Mouse (Mus musculus) heart, embryonic 15.5 days (tissue): Measurements from ENCODE around the gene Ttc28. TPM values are rescaled to one million over a fixed set of nuclear protein-coding genes. Genes with fewer than 3 reads are reported as not detected.

Source experiments
- ATAC-seq: fragments of 200-750 bp; cut with Nextera tagmentation; replicated peaks from 2 replicates; pipeline ENCODE4 v1.8.0; 2017; ENCODE audit warnings: low read depth, moderate TSS enrichment; ENCODE audit not compliant: insufficient number of reproducible peaks, insufficient read depth, low FRiP score
- H3K27ac ChIP-seq: fragments of 300-500 bp; sonication (generic); 2 replicates; pipeline ENCODE4 v1.5.1; 2015; ENCODE audit warnings: mild to moderate bottlenecking, inconsistent platforms
- H3K27me3 ChIP-seq: fragments of 300-500 bp; sonication (generic); 2 replicates; pipeline ENCODE4 v1.6.1; 2015; ENCODE audit warnings: inconsistent platforms
- H3K36me3 ChIP-seq: fragments of 300-500 bp; sonication (generic); 2 replicates; pipeline ENCODE4 v1.6.1; 2015; ENCODE audit warnings: mild to moderate bottlenecking, inconsistent platforms
- H3K4me1 ChIP-seq: fragments of 300-500 bp; sonication (generic); replicated peaks from 2 replicates; pipeline ENCODE4 v1.6.1; 2015; ENCODE audit warnings: inconsistent platforms
- H3K4me2 ChIP-seq: fragments of 300-500 bp; sonication (generic); 2 replicates; pipeline ENCODE4 v1.6.1; 2015; ENCODE audit warnings: inconsistent platforms, mild to moderate bottlenecking, moderate library complexity
- H3K4me3 ChIP-seq: fragments of 300-500 bp; sonication (generic); 2 replicates; pipeline ENCODE4 v1.5.1; 2015; ENCODE audit warnings: mild to moderate bottlenecking, inconsistent platforms
- H3K9ac ChIP-seq: fragments of 300-500 bp; sonication (generic); 2 replicates; pipeline ENCODE4 v1.6.1; 2015; ENCODE audit warnings: mild to moderate bottlenecking, inconsistent platforms
- H3K9me3 ChIP-seq: fragments of 300-500 bp; sonication (generic); replicated peaks from 2 replicates; pipeline ENCODE4 v1.6.1; 2016; ENCODE audit warnings: inconsistent platforms
- WGBS: fragments of 180-500 bp; shearing (Covaris S2); methylation state at CpG from one replicate; pipeline ENCODE4 v1.1.7; 2015; ENCODE audit warnings: mixed read lengths; 5-methylcytosine and 5-hydroxymethylcytosine counted together
- polyA plus RNA-seq: library from polyadenylated mRNA; unstranded; fragments of >200 nt; fragmentation: Nextera tagmentation; extraction: Ambion mirVana; gene quantifications from 2 replicates; pipeline ENCODE4 v1.2.1, GENCODE M21; 2015

Gene Ttc28
- polyA plus RNA-seq, 1 experiment from 2014 or later, result 5.8 TPM

DNA sequence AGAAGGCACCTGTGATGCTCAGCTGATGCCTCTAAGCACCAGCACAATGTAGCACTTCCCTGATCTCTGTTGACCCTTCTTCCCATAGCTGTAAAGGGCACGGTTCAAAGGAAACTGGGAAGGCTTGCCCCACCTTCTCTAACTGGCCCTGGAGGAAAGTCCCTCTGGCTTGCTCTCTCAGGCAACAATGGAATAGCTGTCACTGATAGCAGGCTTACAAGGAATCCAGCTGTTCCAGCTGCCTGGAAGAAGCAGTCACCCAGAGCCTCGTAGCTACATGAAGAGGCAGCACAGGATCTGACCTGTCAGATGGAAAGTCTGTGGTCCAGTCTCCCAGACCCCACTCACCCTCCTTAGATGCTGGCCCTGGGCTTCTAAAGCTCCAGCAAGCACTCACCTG is 389.2 kb downstream of the Ttc28 start:
- Histone ChIP-seq H3K27ac (no peak overlapping the region), H3K4me2 (no peak overlapping the region), H3K4me1 (peaks cover 24% of the 10 kb centered on the region), H3K9ac (no peak overlapping the region), H3K4me3 (no peak overlapping the region), H3K36me3 (peaks cover 11% of the 10 kb centered on the region; the same call in 1 of the 2 replicates), H3K9me3 (no peaks in the 10 kb centered on the region; the same call in 1 of the 2 replicates), H3K27me3 (no peaks in the 10 kb centered on the region)
- no peak for ATAC-seq
- WGBS, result 38% methylated on average over 2 of the region's 2 CpGs

DNA sequence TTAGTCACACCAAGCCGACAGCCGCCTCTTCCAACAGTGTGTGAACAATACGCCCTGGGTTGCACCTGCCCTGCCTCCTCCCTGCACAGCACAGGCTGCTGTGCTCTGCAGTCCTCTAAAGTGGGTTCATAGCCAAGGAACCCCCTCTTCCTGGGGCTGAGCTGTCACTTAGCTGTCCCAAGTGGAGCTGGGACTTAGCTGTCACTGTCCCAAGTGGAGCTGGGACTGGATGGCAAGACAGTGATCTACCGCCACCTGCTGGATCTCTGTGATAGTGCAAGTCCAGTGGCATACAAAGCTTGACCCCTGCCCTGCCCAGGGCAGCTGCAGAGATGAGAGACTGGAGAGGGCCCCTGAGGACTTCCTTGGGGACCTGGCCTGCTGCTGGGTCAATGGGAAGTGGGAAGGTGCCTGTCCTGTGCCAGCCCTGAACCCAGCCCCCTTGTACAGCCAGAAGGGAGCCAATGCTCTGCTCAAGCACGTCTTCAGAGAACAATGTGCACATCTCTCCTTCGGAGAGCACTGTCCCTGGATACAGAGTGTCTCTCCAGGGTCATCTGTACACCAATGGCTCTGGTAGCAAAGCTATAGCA is 390.1 kb downstream of the Ttc28 start:
- 65% methylated on average over 6 of the region's 6 CpGs for WGBS
- ATAC-seq, result 0 out of 2 replicates have a peak, but pooled peaks have one; percentile 5

DNA sequence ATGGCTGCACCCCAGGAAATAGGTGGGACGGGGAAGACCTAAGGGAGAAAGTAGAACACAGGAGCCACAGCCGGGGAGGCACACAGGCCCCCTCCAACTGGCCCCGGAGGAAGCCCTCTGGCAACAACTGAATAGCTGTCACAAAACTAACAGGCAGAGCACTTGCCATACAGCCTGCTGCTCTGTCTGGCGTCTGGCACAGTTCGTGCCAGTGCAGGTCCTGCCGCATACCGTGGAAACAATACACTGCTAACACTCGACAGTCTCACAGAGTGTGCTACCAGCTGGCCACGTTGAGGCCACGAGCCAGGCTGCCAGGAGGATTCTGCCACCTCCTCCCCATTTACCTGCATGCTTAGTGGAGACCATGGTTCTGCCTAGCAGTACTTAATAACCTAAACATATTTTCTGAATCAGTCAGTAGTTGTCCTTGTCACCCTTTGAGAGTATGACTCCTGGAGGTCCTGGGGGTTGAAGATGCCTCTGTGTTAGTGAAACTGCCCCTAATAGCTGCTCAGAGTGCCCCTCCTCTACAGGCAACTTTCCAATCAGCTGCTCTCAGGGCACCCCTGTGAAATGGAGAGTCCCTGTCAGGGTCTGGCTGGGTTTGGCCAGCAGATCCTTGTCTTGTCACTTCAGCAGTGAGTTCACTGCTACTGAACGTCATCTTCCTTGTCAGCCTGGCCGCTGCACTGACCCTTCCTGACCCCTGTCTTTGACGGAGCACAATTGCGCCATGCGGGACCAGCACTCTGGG is 390.8 kb downstream of the Ttc28 start:
- H3K27ac ChIP-seq, result no peak overlapping the region
- no peak overlapping the region for H3K9ac ChIP-seq
- no peaks in the 10 kb centered on the region for H3K27me3 ChIP-seq
- peaks cover 11% of the 10 kb centered on the region; the same call in 1 of the 2 replicates for H3K36me3 ChIP-seq
- ATAC-seq, result no peak
- 67% methylated on average over 15 of the region's 15 CpGs for WGBS
- no peak overlapping the region for H3K4me3 ChIP-seq
- H3K4me2 ChIP-seq, result no peak overlapping the region
- H3K4me1 ChIP-seq, result peaks cover 21% of the 10 kb centered on the region
- H3K9me3 ChIP-seq, result no peaks in the 10 kb centered on the region; the same call in 1 of the 2 replicates

More for the DNA sequence above, 390.1 kb downstream of the Ttc28 start:
- H3K27ac ChIP-seq, result no peak overlapping the region
- no peaks in the 10 kb centered on the region for H3K27me3 ChIP-seq
- peaks cover 11% of the 10 kb centered on the region; the same call in 1 of the 2 replicates for H3K36me3 ChIP-seq
- no peak overlapping the region for H3K9ac ChIP-seq
- no peak overlapping the region for H3K4me2 ChIP-seq
- no peak overlapping the region for H3K4me3 ChIP-seq
- H3K4me1 ChIP-seq, result peaks cover 18% of the 10 kb centered on the region
- no peaks in the 10 kb centered on the region; the same call in 1 of the 2 replicates for H3K9me3 ChIP-seq

DNA sequence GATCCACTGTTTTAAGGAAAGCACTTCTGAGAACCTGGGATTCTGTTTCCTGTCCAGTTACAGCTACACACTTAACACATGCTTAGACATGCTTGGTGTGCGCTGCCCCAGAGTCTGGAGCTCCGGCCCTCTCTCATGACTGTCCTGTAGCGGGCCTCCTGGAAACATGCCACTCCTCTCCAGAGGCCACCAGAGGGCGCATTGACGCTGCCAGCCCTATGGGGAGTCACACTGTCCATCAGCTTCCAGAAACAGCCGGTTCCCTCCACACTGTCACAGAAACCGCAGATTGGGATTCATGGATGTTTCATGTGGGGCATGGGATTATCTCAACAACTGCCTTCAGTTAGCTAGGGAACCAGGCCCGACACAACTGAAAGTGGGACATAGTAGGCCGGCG is 394.0 kb downstream of the Ttc28 start:
- H3K4me3 ChIP-seq, result no peak overlapping the region
- WGBS, result 26% methylated on average over 10 of the region's 10 CpGs
- H3K4me1 ChIP-seq, result peaks cover 16% of the 10 kb centered on the region
- ATAC-seq, result peak; percentile 41; the same call in 1 of the 2 replicates
- H3K9me3 ChIP-seq, result no peaks in the 10 kb centered on the region
- no peaks in the 10 kb centered on the region for H3K27me3 ChIP-seq
- H3K4me2 ChIP-seq, result no peak overlapping the region
- no peak overlapping the region for H3K9ac ChIP-seq
- H3K36me3 ChIP-seq, result no peaks in the 10 kb centered on the region; the same call in 1 of the 2 replicates
- no peak overlapping the region for H3K27ac ChIP-seq

- Histone ChIP-seq H3K27ac (no peak overlapping the region), H3K9me3 (no peaks in the 10 kb centered on the region), H3K27me3 (no peaks in the 10 kb centered on the region; the same call in 1 of the 2 replicates), H3K4me2 (no peak overlapping the region), H3K9ac (no peak overlapping the region), H3K4me1 (peaks cover 10% of the 10 kb centered on the region), H3K4me3 (no peak overlapping the region), H3K36me3 (no peaks in the 10 kb centered on the region; the same call in 1 of the 2 replicates)
- 52% methylated on average over 5 of the region's 5 CpGs for WGBS
- no peak for ATAC-seq
Measured at GRCm38 (mm10) chr5:111274948-111275347, 395.3 kb downstream of the Ttc28 start.

DNA sequence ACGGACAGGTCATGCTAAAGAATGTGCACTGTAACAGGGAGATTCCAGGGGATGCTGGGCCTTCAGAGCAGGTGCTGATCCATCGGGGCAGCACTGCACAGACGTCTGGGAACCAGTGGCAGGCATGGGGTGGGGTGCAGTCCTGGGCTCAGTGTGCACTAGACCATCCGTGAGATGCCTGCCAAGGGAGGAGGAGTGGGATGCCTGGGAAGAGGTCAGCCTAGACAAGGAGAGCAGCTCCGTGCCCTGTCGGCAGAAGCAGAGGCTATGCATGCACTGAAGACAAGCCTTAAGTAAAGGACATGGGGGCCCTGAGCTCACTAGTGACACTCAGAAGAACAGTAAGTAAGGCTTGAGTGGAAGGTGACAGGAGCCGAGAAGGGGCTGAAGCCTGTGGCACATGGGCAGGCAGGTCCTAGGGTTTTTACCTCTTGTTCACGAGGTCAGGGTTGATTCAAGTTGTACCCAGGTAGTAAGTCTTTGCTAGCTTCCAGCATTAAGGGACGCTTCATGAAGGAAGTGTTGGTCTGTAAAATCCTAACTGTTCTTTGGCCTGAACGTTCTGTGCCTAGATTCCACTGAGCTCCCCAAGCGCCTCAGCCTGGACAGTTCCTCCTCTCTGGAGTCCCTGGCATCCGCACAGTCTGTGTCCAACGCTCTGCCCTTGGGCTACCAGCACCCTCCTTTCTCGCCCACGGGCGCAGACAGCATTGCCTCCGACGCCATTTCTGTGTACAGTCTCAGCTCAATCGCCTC is 405.0 kb downstream of the Ttc28 start:
- ATAC-seq, result no peak
- 83% methylated on average over 19 of the region's 19 CpGs for WGBS

DNA sequence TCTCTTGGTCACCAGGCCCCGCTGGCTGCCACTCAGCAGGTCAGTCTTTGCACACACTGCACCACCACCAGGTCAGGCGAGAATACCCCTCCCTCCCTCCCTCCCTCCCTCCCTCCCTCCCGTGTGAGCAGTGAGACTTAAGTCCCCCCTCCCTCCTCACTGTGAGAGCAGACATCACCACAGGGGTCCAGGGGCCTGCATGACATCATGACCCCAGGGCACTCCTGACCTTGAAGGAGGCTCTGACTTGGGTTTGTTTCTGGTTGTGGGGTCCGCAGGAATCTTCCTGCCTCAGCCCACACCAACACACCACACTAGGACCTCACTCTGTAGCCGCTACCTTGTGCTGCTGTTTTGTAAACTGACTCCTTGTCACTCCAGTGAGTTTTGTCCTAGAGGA is 408.0 kb downstream of the Ttc28 start:
- Histone ChIP-seq H3K4me1 (peaks cover 3% of the 10 kb centered on the region; the same call in 1 of the 2 replicates), H3K36me3 (0 out of 2 replicates have a peak, but pooled peaks cover 14% of the 10 kb centered on the region), H3K4me2 (no peak overlapping the region), H3K9me3 (no peaks in the 10 kb centered on the region), H3K27me3 (0 out of 2 replicates have a peak, but pooled peaks cover 3% of the 10 kb centered on the region), H3K27ac (no peak overlapping the region), H3K9ac (no peak overlapping the region), H3K4me3 (no peak overlapping the region)
- 66% methylated on average over 5 of the region's 5 CpGs for WGBS
- no peak for ATAC-seq

More for the DNA sequence above, 405.0 kb downstream of the Ttc28 start:
- no peak overlapping the region for H3K27ac ChIP-seq
- H3K4me1 ChIP-seq, result no peaks in the 10 kb centered on the region
- 0 out of 2 replicates have a peak, but pooled peaks cover 14% of the 10 kb centered on the region for H3K36me3 ChIP-seq
- no peak overlapping the region for H3K9ac ChIP-seq
- no peak overlapping the region for H3K4me2 ChIP-seq
- H3K4me3 ChIP-seq, result no peak overlapping the region
- H3K27me3 ChIP-seq, result peaks cover 3% of the 10 kb centered on the region; the same call in 1 of the 2 replicates
- H3K9me3 ChIP-seq, result no peaks in the 10 kb centered on the region

- WGBS, result 86% methylated on average over 11 of the region's 11 CpGs
- no peak for ATAC-seq
- H3K27ac ChIP-seq, result no peak overlapping the region
- no peak overlapping the region for H3K4me3 ChIP-seq
- H3K9me3 ChIP-seq, result no peaks in the 10 kb centered on the region
- H3K36me3 ChIP-seq, result 0 out of 2 replicates have a peak, but pooled peaks cover 14% of the 10 kb centered on the region
- 0 out of 2 replicates have a peak, but pooled peaks cover 3% of the 10 kb centered on the region for H3K27me3 ChIP-seq
- H3K4me1 ChIP-seq, result peaks cover 3% of the 10 kb centered on the region; the same call in 1 of the 2 replicates
- no peak overlapping the region for H3K9ac ChIP-seq
- H3K4me2 ChIP-seq, result no peak overlapping the region
Measured at GRCm38 (mm10) chr5:111288486-111288885, 408.9 kb downstream of the Ttc28 start.

- WGBS, result 88% methylated on average over 11 of the region's 11 CpGs
- Histone ChIP-seq H3K36me3 (0 out of 2 replicates have a peak, but pooled peaks cover 14% of the 10 kb centered on the region), H3K9ac (no peak overlapping the region), H3K4me1 (peaks cover 3% of the 10 kb centered on the region; the same call in 1 of the 2 replicates), H3K4me2 (no peak overlapping the region), H3K27me3 (0 out of 2 replicates have a peak, but pooled peaks cover 3% of the 10 kb centered on the region), H3K27ac (no peak overlapping the region), H3K4me3 (no peak overlapping the region), H3K9me3 (no peaks in the 10 kb centered on the region)
- ATAC-seq, result no peak
Measured at GRCm38 (mm10) chr5:111290071-111290470, 410.5 kb downstream of the Ttc28 start.

DNA sequence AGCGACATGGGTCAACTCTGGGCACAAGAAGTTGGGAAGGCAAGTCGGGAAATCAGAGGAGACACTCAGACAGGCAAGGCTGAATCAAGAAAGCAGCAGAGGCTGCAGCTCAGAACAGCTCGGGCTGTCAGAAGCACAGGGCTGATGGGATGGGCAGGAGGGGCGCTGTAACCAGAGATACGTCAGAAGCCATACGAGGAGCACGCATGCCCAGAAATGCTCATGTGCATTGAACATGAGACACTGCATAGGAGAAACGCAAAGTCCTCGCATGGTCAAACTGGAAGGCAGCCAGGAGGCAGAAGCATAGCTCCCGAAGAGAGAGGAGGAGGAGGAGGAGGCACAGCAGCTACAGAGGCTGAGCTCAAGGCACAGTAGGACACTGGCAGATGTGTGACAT is 412.0 kb downstream of the Ttc28 start:
- H3K4me3 ChIP-seq, result no peak overlapping the region

GRCm38 (mm10) chr5:111297801-111298200 is 418.2 kb downstream of the Ttc28 start:
- ATAC-seq, result no peak
- WGBS, result 63% methylated on average over 5 of the region's 5 CpGs
- H3K9me3 ChIP-seq, result no peaks in the 10 kb centered on the region

More for the DNA sequence above, 412.0 kb downstream of the Ttc28 start:
- WGBS, result 40% methylated on average over 10 of the region's 10 CpGs
- Histone ChIP-seq H3K4me2 (0 out of 2 replicates have a peak overlapping the region, but pooled peaks have one; percentile 15), H3K36me3 (0 out of 2 replicates have a peak, but pooled peaks cover 5% of the 10 kb centered on the region), H3K27ac (no peak overlapping the region), H3K9me3 (no peaks in the 10 kb centered on the region), H3K27me3 (no peaks in the 10 kb centered on the region), H3K9ac (no peak overlapping the region), H3K4me1 (peaks cover 3% of the 10 kb centered on the region; the same call in 1 of the 2 replicates)
- no peak for ATAC-seq

More at GRCm38 (mm10) chr5:111297801-111298200, 418.2 kb downstream of the Ttc28 start:
- no peak overlapping the region for H3K27ac ChIP-seq
- H3K4me2 ChIP-seq, result no peak overlapping the region
- H3K4me1 ChIP-seq, result no peaks in the 10 kb centered on the region
- H3K4me3 ChIP-seq, result no peak overlapping the region
- no peaks in the 10 kb centered on the region for H3K27me3 ChIP-seq
- H3K36me3 ChIP-seq, result no peaks in the 10 kb centered on the region
- no peak overlapping the region for H3K9ac ChIP-seq
